Mouse (Mus musculus) 416B (cell line): ENCODE measurements around the gene Dmbx1.

Experiments
- DNase-seq: peaks from one replicate; pipeline ENCODE4 v3.0.0; 2011; ENCODE audit warnings: low read depth

The Dmbx1 gene

GRCm38 (mm10) chr4:115939295-115940102 lies at the start of gene Dmbx1:
Gene Dmbx1 (minus strand): TSS chr4:115939926.
- DNase-seq = no peak

DNA sequence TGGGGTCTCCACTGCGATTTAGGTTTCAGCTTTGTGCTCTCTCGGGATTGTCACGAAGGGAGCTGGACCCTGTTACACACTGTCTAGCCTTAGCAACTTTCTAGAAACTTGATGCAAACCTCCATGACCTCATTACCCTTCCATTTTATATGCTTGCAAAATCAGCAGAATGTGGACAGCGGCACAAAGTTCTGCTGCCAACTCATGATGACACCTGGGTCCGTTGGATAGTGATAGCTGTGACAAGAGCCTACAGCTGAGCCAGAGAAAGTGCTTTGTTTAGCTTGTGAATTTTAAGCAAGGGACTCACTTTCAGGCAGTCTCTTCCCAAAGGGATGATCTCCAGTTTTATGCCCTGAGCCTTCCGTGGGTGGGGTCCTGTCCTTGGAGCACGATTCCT lies 49.7 kb upstream of the Dmbx1 start:
- DNase-seq = no peak

GRCm38 (mm10) chr4:115987858-115988530 lies 48.3 kb upstream of the Dmbx1 start:
- no peak for DNase-seq

DNA sequence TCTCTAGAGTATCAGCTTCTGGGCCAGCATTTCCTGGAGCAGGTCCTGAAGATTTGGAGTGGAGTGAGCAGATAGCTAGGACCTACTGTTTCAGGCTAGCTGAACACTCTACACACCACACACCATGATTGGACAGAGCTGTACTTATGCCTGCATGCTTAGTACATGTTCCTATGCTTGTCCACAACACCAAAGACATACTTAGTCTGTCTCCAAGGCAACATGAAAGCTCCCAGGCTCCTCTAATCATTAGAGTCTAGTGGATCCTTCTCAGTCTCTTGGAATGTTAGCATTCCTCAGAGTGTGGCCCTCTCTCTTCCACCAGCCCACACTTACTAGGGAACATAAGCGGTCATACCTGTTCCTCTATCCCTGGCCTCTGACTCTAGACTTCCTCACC lies 47.7 kb upstream of the Dmbx1 start:
- no peak for DNase-seq

GRCm38 (mm10) chr4:115984967-115985366 lies 45.2 kb upstream of the Dmbx1 start:
- peak; percentile 95 for DNase-seq

DNA sequence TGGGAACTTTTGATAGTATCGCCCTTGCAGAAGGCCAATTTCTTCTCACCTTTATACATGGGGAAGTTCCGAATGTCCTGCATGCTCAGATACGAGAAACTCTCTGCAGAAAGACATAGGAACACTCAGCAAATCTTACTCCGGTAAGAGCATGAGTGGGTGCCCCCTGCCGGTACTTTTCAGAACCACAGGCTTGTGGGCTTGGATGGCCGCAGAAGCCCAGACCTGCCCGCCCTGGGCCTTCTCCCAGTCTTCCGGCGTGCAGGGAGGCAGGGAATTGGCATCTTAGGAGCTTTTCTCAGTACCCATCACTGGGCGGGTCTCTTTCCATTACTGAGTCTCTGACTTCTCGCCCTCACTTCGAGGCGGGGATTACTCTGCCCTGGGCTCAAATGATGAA lies 44.4 kb upstream of the Dmbx1 start:
- peak; percentile 86 for DNase-seq

- peak; percentile 80 for DNase-seq
Observed at GRCm38 (mm10) chr4:115980676-115981075, 41.0 kb upstream of the Dmbx1 start.

DNA sequence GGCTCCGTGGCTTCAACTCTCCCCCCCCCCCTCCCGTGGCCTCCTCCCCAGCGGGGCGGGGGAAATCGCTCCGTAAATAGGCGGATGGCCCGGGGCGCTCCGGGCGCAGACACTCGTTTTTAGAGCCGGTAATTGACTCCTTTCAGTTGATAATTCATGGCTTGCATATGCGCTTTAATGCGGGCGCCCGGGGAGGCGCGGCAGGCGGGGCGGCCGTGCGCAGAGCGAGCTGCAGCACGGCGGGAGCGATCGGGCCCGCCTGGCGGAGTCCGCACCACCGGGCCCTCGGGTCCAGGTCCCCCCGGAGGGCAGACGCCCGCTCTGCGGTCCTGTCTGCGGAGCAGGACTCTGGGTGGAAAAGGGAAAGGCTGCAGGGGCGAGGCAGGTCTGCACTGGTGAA lies 39.7 kb upstream of the Dmbx1 start:
- no peak for DNase-seq

GRCm38 (mm10) chr4:115978911-115979310 lies 39.2 kb upstream of the Dmbx1 start:
- DNase-seq = no peak

DNA sequence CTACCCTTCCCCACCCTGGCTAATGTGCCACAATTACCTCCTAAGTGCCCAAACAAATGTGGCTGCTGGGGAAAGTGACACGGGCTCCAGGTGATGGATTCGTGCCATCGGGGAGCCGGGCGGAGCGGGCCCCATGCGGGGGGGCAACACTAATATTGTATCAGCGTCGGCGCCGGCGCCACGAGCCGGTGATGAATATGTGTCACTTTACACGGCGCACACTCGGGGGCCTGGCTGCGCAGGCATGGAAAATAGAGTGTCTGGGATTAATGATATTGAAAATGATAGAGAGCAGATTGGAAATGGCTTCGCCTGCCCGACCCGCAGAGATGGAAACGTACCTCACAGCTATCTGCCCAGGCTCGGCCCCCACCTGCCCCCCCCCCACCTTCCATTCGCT lies 32.8 kb upstream of the Dmbx1 start:
- DNase-seq = no peak

- DNase-seq = peak; percentile 47
Observed at GRCm38 (mm10) chr4:115964446-115964845, 24.7 kb upstream of the Dmbx1 start.

GRCm38 (mm10) chr4:115963751-115964150 lies 24.0 kb upstream of the Dmbx1 start:
- no peak for DNase-seq

DNA sequence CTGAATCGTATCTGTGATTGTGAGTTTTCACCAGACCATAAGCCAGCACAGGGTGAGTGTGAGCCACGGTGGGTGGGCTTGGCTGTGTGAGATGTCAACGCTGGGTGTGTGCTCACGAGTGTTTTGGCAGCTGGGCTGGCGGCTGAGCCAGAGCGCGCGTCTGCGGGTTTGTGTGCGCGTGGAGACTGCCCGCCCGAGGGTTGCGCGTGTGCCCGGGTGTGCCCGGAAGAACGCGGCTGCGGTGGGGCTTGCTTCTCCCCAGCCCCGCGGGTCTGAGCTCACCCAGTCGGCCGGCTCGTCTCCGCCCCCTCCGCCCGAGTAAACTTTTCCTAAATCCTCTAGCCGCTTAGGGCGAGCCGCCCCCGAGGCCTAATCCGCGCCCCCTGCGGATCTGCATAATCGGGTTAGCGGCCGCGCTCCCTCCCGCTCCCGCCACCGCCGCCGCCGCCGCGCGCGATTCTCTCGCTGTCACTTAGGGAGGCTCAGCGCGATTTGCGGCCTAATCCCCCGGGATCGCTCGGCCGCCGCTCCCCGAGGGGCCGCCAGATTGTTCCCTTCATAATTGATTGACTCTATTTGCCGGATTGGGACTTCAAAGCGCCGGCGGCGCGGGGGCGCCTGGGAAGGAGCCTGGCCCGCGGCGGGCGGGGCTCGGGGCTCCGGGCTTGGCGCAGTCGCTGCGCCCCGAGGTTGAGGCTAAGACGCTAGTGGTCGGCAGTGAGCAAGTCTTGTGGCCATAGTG lies 23.1 kb upstream of the Dmbx1 start:
- no peak for DNase-seq

DNA sequence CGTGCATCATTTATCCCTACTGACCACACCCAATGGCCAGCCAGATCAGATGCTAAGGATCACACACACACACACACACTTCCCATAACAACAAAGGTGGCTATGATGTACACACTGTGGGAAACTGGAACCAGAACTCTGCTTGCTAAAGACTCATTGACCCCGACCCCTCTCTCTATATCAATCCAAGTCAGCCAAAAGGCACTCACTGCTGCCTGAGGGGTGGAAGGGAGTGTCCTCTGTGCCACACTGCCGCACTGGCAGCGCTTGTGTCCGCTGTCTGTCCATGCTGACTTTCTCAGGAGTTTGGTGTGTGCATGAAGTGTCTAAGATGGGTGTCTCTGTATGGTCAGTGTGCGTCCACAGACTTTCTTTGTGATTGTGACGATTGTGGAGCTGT lies 22.3 kb upstream of the Dmbx1 start:
- DNase-seq = no peak

DNA sequence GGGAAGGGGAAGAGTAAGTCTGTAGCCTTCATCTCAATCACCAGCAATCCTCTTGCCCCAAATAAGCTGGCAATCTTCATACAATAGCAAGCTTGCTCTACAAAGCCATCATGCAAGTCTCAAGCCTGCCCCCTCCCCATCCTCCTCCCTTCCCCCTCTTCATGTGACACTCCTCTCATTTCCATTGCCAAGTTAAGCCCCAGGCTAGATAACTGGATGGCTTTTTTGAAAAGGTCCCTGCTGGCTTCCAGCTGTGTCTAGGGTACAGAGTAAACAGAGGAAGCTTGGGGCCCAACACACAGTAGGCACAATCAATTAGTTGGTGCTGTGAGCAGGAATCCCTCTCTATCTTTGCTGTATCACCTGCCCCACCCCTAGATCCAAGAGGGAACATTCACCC lies 19.8 kb upstream of the Dmbx1 start:
- no peak for DNase-seq

- DNase-seq = no peak
Observed at GRCm38 (mm10) chr4:115955494-115955775, 15.7 kb upstream of the Dmbx1 start.

DNA sequence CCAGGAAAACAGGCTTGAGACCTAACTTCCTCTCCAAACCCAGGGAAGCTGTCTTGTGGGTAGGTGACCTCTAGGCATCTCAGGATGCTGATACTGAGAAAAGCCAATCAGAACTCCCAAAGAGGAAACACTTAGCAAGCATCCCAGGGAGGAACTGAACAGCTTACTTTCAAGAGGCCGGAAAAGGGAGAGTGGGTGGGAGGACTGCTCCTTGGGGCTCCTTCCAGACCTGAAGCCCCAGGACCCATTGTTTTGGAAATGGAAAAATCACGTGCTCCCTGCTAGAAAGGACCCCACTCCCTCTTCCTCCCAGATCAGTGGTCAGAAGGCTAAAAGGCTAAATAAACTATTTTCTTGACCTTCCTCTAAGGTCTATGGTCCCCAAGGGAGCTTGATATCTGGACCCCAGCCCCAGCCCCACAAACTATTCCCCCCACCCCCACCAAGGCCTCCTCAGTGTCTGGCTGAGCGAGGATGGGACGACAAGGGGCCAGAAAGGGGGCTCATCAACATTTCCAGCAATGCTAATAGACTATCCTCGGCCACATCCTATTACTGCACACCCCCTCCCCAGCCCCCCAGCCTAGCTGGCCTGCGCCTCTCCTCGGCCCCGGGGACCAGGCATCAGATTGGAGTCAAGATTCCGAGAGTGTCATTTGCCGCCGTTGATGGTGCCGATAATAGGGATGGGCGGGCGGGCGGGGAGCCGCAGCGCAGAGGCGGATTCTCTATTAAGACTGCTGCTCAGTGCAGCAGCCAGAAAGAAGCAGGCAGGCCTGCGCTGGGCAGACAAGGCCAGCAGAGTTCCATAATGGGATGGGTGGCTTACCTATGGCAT lies 15.1 kb upstream of the Dmbx1 start:
- DNase-seq = no peak

- no peak for DNase-seq
Observed at GRCm38 (mm10) chr4:115953559-115953958, 13.8 kb upstream of the Dmbx1 start.

GRCm38 (mm10) chr4:115952758-115953157 lies 13.0 kb upstream of the Dmbx1 start:
- DNase-seq = peak; percentile 61

DNA sequence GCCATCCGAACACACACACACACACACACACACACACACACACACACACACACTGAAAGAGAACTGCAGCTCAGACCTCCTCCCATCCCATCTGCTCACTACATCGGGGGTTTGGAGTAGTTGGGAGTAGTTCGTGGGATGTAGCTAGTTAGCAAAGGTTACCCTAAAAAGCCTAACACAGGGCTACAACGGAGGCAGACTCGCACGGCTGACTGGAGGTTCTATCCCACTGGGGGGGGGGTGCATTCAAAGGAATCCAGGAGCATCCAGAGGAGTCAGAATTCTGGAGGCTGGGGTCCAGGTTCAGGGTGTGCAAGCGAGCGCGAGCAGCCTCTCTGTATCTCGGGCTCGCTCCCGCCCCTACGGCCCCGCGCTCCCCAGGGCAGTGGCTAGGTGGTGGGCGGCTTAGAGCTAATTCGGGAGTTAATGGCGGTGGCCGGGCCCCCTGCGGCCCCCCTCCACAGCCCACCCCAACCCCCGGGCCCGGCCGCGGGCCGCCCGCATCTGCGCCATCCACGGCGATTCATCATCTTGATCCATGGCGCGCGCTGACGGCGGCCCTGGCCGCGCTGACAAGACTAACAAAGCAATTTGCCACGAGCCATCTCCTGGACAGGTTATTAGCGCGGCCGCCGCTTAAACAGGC lies 4.1 kb upstream of the Dmbx1 start:
- DNase-seq = no peak

GRCm38 (mm10) chr4:115941242-115941820 lies 1.6 kb upstream of the Dmbx1 start:
- no peak for DNase-seq
